Mouse (Mus musculus): ENCODE measurements around the gene Metrn.

DNA sequence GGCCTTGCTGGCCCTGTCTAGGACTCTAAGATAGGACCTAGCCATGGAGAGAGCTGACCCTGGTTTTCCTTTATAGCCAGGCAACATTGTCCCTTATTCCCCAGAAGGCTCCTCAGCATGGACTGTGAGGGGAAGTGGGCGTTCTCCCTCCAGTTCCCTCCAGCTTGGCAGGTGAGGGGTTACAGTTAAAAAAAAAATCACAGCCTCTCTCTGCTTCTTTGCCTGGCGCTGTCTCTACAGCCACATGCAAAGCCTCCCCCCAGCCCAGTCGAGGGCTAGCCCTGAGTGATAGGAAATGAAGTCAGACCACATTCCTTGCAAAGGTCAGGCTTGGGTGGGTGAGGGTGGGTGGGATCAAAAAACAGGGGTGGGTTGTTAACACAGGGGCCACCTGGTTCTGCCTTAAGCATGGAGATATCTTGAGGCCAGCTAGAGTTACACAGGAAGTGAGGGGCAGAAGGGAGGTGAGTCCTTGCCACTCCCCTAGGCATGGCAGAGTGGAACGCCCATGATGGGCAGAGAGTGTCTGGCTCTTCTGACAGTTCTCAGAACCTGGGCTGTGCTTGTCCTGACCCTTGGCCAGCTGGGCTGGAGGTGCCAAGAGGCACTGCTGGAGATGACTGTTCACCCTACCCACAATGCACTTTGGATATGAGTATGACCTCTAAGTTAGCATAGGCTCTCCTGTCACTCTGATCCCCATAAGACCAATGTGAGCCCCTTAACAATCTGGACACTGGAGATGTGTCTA is 41.1 kb downstream of the Metrn start:
- TF ChIP-seq POLR2A (IDR thresholded peaks at IDR 0.05; ENCODE audit: insufficient read length, low read depth), result no peak
- TF ChIP-seq E2F4 (IDR thresholded peaks at IDR 0.05; ENCODE audit: insufficient read depth), result no peak
- no peak for TF ChIP-seq REST (IDR thresholded peaks at IDR 0.05; ENCODE audit: insufficient read depth, insufficient read length)
- TF ChIP-seq USF1 (IDR thresholded peaks at IDR 0.05; ENCODE audit: low read depth), result no peak
- peak in 1 of 3 experiments; percentile 70 for TF ChIP-seq MYOG (IDR thresholded peaks at IDR 0.05; ENCODE audit: control insufficient read depth in 1 of 3, insufficient read depth in 1 of 3, insufficient read length in 2 of 3, low read depth in 2 of 3)
- TF ChIP-seq TCF12 (IDR thresholded peaks at IDR 0.05; ENCODE audit: insufficient read depth, poor library complexity, severe bottlenecking), result no peak
- TF ChIP-seq SRF (IDR thresholded peaks at IDR 0.05; ENCODE audit: control insufficient read depth, insufficient read length, low read depth), result no peak
- TF ChIP-seq POLR2AphosphoS2 (IDR thresholded peaks at IDR 0.05; ENCODE audit: insufficient read length, low read depth), result no peak
- peak in 1 of 3 experiments; percentile 66 for TF ChIP-seq MYOD1 (IDR thresholded peaks at IDR 0.05; ENCODE audit: control insufficient read depth in 1 of 3, insufficient read length in 2 of 3, low read depth in 2 of 3)
- TF ChIP-seq TCF3 (IDR thresholded peaks at IDR 0.05; ENCODE audit: insufficient read length, low read depth), result no peak
- TF ChIP-seq MAX (IDR thresholded peaks at IDR 0.05; ENCODE audit: low read depth), result no peak
- no peak for TF ChIP-seq CEBPB (IDR thresholded peaks at IDR 0.05; ENCODE audit: insufficient read depth, poor library complexity, severe bottlenecking)
